Mouse (Mus musculus) heart, adult 2 months (tissue): ENCODE measurements around the gene Idh3b.

Experiments
- CTCF ChIP-seq: fragments of 200-600 bp; IDR thresholded peaks from 2 replicates; pipeline ENCODE4 v1.8.1; 2022; ENCODE audit warnings: antibody characterized with exemption, mild to moderate bottlenecking, moderate library complexity
- EP300 ChIP-seq: fragments of 200-500 bp; IDR thresholded peaks from 2 replicates; pipeline ENCODE4 v1.6.1; 2011; ENCODE audit warnings: low read depth, low read length, control low read depth; ENCODE audit not compliant: insufficient read depth

DNA sequence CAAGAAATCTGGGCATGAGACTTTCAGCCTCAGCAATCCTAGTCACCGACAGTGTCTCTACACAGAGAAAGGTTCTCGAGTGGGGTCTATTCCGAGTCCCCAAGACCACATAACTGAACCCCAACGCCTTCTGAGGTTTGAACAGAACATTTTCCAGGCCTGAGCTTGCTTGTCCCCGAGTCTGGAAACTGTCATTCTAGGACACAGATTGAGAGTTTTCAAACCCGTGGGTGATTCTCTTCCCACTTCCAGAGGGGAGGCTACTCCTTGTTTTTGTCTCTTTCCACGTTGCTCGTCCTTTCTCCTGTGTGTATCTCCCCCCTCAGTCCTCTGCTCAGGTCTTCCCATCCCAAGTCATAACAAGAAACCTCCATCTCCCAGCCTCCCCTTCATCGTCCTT lies 13.2 kb upstream of the Idh3b start:
- TF ChIP-seq CTCF (no peak), EP300 (no peak)
